Mouse (Mus musculus): Measurements from ENCODE around the gene Gm9573.
A peak's percentile ranks its signal among the peaks of the same experiment; 100 is the strongest.

- TF ChIP-seq CTCF (IDR thresholded peaks at IDR 0.05; ENCODE audit: control insufficient read depth, insufficient read depth, insufficient read length) (peak; percentile 46), CEBPB (IDR thresholded peaks at IDR 0.05; ENCODE audit: low read depth) (peak; percentile 5)
Measured at GRCm38 (mm10) chr17:35590410-35591218, 35.8 kb downstream of the Gm9573 start.
